Mouse (Mus musculus): ENCODE measurements around the gene Ifnb1. TPM values are rescaled to one million over a fixed set of nuclear protein-coding genes. Genes with fewer than 3 reads are reported as not detected.

Ifnb1 gene
- total RNA-seq, 2 experiments from 2014 or later, result not detected

DNA sequence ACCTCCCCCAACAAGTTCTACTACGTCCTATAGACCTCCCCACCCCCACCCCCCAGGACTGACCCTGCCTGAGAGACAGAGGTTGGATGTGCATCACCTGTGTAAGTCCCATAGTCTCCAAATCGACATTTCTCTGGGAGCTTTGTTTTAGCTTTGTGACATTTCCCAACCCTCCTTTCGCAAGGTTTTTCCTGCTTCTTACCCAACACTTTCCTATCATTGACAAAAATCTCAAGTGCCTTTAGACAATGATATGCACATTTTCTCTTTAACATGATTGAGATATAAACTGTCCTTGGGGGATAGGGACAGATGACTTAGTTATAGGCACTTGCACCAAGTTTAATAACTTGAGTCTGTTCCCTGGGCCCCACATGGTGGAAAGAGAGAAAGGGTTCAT is 21.3 kb downstream of the Ifnb1 start:
- no peak for DNase-seq

DNA sequence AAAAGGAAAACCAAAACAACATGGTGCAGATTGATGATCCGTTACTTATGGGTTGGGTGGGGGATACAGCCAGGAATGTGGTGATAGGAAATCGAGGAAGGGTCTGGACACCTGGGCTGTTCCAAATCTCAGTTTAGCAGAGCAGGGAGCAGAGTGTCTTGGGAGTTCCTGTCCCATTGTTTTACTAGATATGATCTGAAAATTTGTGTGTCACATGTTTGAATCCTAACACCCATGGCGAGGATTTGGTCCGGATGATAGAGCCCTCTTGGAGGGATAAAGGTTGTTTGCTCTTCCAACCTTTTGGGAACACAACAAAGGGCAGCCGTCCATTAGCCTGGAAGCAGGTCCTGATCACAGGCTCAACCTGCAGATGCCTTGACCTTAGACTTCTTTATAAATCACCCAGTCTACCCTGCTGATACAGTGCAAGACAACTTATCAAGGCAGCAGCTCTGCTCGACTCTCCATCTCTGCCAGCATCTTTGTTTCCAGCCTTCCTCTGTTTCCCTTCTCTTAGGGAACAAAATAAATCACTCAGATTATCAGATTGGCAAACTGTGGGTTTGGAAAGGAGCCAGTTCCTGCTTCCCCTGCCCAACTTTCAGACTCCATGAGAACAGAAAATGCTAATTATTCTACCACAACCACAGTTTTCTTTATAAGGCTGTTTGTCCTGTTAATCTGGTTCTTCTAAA is 26.1 kb downstream of the Ifnb1 start:
- peak; percentile 51 to 78 for DNase-seq

DNA sequence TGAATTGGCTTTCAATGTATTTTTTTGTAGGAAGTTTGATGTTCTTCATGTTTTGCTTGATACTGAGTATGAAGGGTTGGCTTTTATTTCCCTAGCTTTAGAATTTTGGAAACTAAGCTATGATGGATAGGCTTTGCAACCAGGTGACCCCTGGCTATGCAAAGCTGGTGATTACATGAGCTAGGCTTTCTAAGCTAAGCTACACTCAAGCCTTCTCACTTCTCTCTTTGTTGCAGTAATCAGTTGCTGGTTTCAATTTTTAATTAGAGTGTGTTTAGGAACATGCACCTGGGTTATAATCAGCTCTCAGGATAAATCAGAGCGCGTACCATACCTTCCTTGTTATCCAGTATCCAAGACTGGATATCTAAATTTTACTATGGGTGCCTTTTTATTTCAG is 33.0 kb downstream of the Ifnb1 start:
- DNase-seq, result no peak

DNA sequence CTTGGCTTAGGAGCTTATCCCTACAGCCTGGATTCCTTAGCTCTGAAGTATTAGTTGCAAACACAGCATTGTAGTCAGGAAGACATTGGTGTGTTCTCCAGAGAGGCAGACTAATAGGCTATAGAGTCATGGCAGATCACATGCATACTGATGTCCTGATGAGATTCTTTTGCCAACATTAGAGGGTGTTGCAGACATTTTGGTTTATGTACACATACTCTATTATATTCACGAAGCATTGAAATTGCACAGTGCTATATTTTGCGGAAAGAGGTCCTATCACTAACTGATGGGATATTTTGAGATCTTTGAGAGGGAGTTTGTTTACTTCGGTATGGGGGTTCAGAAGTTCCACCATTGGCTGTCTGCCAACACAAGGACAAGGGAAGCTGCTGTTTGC is 34.5 kb downstream of the Ifnb1 start:
- DNase-seq, result no peak

DNA sequence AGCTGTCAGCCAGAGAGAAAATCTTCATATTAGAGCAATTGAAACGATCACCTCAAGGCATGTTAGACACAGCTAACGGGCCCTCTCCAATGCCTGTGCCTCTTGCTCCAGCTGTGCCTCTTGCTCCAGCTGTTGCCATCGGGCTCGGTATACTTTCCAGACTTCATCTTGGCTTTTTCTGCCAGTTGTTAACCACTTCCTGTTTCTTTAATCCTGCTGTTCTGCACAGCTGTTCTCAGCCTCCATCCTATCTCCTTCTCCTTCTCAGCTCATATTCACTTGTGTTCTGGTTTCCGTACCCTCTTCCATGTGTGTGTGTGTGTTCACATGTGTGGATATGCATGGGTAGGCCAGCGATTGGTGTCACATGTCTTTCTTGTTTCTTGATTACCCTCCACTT is 42.4 kb downstream of the Ifnb1 start:
- peak in 1 of 2 experiments; percentile 23 for DNase-seq

DNA sequence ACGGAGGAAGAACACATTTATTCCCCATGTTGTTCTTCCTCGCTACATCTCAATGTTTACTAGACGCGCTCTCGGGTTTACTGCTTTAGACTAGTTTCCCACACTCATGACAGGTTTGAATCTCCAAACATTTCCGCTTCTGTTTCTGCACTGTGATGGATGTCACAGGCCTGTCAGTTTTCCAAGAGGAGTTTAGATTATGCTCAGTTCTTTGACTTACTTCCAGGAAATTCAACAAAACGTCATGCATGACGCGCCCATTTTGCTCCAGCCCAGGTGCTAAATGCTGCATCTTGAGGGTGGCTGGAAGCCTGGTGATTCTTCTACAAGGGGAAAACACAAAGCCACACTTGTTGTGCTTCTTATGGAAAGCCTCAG is 43.8 kb downstream of the Ifnb1 start:
- no peak for DNase-seq

DNA sequence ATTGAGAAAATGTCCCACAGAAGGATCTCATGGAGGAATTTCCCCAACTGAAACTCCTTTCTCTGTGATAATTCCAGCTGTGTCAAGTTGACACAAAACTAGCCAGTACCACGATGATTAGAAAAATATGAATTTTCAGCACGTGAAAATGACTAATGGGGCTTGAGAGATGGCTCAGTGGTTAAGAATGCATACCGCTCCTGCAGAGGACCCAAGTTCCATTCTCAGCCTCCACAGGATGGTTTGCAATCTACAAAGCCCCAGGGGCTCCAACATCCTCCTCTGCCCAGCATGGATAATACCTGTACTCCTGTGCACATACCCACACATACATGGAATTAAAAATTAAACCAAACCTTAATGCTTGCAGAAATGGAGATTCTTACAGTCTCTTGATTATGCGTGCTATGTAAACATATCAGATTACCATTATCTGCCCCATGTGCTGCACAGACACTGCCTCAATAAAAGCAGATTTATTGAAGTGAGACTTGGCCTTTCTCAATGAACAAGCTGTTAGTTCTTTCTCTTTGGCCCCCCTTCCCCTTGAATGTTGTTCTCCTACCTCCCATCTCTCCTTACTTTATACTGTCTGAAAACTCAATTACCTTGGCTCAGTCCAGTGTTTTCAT is 44.3 kb downstream of the Ifnb1 start:
- no peak for DNase-seq

DNA sequence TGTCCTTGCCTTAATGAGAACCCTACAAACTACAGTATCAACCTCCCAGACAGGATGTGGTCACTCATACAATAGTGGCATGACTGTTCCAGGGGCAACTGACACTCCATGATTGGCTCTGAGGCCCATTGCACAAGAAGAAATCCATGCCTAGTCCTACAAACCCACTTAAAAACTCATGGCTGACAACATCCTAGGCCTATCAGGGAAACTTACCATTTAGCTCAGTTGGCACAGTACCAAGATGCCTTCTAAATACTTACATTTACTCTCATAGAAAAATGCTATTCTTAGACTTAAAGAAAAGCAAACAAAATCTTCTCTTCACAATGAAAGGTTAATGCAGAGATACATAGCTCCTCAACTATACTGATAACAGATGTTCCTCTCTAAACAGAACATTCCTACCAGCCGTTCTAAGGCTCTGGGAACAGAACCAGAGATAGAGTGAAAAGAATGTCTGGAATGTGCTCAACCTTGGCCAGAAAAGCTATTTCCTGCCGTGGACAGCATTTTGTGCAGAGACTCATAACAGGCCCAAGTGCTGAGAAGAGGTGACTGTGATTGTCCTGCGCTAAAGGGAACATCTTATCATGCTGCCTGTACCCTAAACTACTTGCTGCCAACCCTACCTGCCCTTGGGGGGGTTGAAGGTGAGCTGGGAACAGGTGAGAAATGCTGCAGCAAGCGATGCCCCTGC is 45.9 kb downstream of the Ifnb1 start:
- DNase-seq, result peak; percentile 40 to 73

DNA sequence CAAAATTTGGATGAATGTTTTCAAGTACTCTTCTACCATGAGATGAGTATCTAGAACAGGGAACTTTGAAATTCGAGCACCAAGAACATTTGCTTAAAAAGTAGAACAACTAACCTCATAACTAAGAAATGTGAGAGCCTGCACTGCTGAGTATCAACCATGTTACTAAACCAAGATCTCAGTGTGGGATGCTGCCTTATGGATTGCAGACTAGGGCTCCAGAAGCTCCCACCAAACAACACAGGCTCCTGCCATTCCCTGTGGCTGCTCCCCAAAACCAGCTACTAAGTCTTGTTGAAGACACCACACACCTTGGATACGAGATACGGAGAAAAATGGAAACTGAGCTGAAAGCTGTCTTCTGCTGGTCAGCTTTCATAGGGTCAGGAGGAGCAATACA is 46.5 kb downstream of the Ifnb1 start:
- no peak for DNase-seq

Other genes with a start within 250 kb of the Ifnb1 start
- gene Hacd4, start 83.8 kb downstream of the Ifnb1 start, total RNA-seq (2021), result 1 to 10 TPM; 3.6 to 3.9 TPM
- gene Ifna15, start 35.5 kb upstream of the Ifnb1 start, total RNA-seq (2021), result not detected
- gene Ifna14, start 49.0 kb upstream of the Ifnb1 start, total RNA-seq (2021), result not detected
- gene Ifna9, start 69.6 kb upstream of the Ifnb1 start, total RNA-seq (2021), result not detected
- gene Ifna12, start 80.6 kb upstream of the Ifnb1 start, total RNA-seq (2021), result not detected
- gene C87499, start 111.6 kb upstream of the Ifnb1 start, total RNA-seq (2021), result not detected
- gene Ifna13, start 121.7 kb upstream of the Ifnb1 start, total RNA-seq (2021), result not detected
- not detected for gene Ifna16, start 154.2 kb upstream of the Ifnb1 start, total RNA-seq (2021)
- not detected for gene Ifna2, start 161.1 kb upstream of the Ifnb1 start, total RNA-seq (2021)
- not detected for gene Ifnab, start 168.6 kb upstream of the Ifnb1 start, total RNA-seq (2021)
- under 1 TPM in 1 of 2 experiments, not detected in 1; 0.42 TPM for gene Gm26566, start 199.0 kb upstream of the Ifnb1 start, total RNA-seq (2021)
- gene Klhl9, start 199.7 kb upstream of the Ifnb1 start, total RNA-seq (2021), result 10 to 100 TPM; 72.4 to 76.1 TPM
- gene Gm13271, start 232.1 kb upstream of the Ifnb1 start, total RNA-seq (2021), result not detected
- not detected for gene Gm13283, start 237.3 kb upstream of the Ifnb1 start, total RNA-seq (2021)